Mouse (Mus musculus) bone marrow macrophage, adult 2 months (primary cell): ENCODE measurements at regions not wholly inside any gene's neighbourhood (a gene's known extent, or its start where the extent isn't known, plus 50 kb on each side); places are given as distances from the start of the nearest gene placed in this dataset.

Experiments
- CTCF ChIP-seq: IDR thresholded peaks from 2 replicates; pipeline ENCODE4 v1.5.1; 2012; ENCODE audit warnings: low read depth, mild to moderate bottlenecking, low read length, moderate library complexity
- POLR2A ChIP-seq: IDR thresholded peaks from 2 replicates; pipeline ENCODE4 v1.6.1; 2012; ENCODE audit warnings: mild to moderate bottlenecking, low read depth, low read length, borderline replicate concordance

GRCm38 (mm10) chr4:95196106-95196505 is 144.1 kb upstream of the Jun start:
- no peak for TF ChIP-seq CTCF
- no peak for TF ChIP-seq POLR2A
